Mouse (Mus musculus) midbrain, postnatal 0 days (tissue): ENCODE measurements around the gene Kansl1. TPM values are rescaled to one million over a fixed set of nuclear protein-coding genes. Genes with fewer than 3 reads are reported as not detected.

Experiments used
- ATAC-seq: fragments of 200-750 bp; cut with Nextera tagmentation; 2 replicates; pipeline ENCODE4 v1.8.0; 2017; ENCODE audit warnings: moderate number of reproducible peaks, mild to moderate bottlenecking, moderate TSS enrichment, moderate library complexity; ENCODE audit not compliant: low FRiP score
- DNase-seq: peaks from one replicate; pipeline ENCODE4 v3.0.0-alpha.2; 2015; ENCODE audit warnings: low spot score
- H3K27ac ChIP-seq: fragments of 300-500 bp; sonication (generic); 2 replicates; pipeline ENCODE4 v1.5.1; 2014; ENCODE audit warnings: low read depth, mild to moderate bottlenecking, low read length, mixed read lengths
- H3K27me3 ChIP-seq: fragments of 300-500 bp; sonication (generic); 2 replicates; pipeline ENCODE4 v1.6.1; 2014; ENCODE audit warnings: low read length, control low read depth, mixed read lengths; ENCODE audit not compliant: insufficient read depth
- H3K36me3 ChIP-seq: fragments of 300-500 bp; sonication (generic); 2 replicates; pipeline ENCODE4 v1.6.1; 2014; ENCODE audit warnings: low read length, control low read depth, mixed read lengths; ENCODE audit not compliant: insufficient read depth
- H3K4me1 ChIP-seq: fragments of 300-500 bp; sonication (generic); 2 replicates; pipeline ENCODE4 v1.6.1; 2014; ENCODE audit warnings: mild to moderate bottlenecking, control low read depth, antibody characterized with exemption, low read length, mixed read lengths; ENCODE audit not compliant: insufficient read depth
- H3K4me2 ChIP-seq: fragments of 300-500 bp; sonication (generic); 2 replicates; pipeline ENCODE4 v1.6.1; 2014; ENCODE audit warnings: low read depth, mild to moderate bottlenecking, low read length, mixed read lengths; ENCODE audit not compliant: poor library complexity, severe bottlenecking
- H3K4me3 ChIP-seq: fragments of 300-500 bp; sonication (generic); 2 replicates; pipeline ENCODE4 v1.5.1; 2014; ENCODE audit warnings: low read depth, mild to moderate bottlenecking, low read length, moderate library complexity
- H3K9ac ChIP-seq: fragments of 300-500 bp; sonication (generic); replicated peaks from 2 replicates; pipeline ENCODE4 v1.6.1; 2014; ENCODE audit warnings: mild to moderate bottlenecking, low read length, moderate library complexity, mixed read lengths; ENCODE audit not compliant: poor library complexity, severe bottlenecking
- H3K9me3 ChIP-seq: fragments of 300-500 bp; sonication (generic); 2 replicates; pipeline ENCODE4 v1.6.1; 2016; ENCODE audit warnings: low read length, control low read depth
- CTCF ChIP-seq: IDR thresholded peaks from 2 replicates; pipeline ENCODE4 v1.5.1; 2016; ENCODE audit warnings: antibody characterized with exemption, mild to moderate bottlenecking
- WGBS: fragments of 180-500 bp; shearing (Covaris S2); extraction: QIAGEN DNeasy Blood & Tissue Kit; methylation state at CpG from one replicate; pipeline ENCODE4 v1.1.7; 2014; 5-methylcytosine and 5-hydroxymethylcytosine counted together
- polyA plus RNA-seq: library from polyadenylated mRNA; unstranded; fragments of >200 nt; fragmentation: Nextera tagmentation; extraction: Ambion mirVana; gene quantifications from 2 replicates; pipeline ENCODE4 v1.2.1, GENCODE M21; 2015
- total RNA-seq: library from RNA; depleted of rRNA; stranded (reverse); fragments of >200 nt; gene quantifications from 2 replicates; pipeline ENCODE4 v1.2.3, GENCODE M21; 2014

Kansl1 gene
- total and polyA plus RNA-seq, 2 experiments from 2014 or later = 22.0 to 82.3 TPM

DNA sequence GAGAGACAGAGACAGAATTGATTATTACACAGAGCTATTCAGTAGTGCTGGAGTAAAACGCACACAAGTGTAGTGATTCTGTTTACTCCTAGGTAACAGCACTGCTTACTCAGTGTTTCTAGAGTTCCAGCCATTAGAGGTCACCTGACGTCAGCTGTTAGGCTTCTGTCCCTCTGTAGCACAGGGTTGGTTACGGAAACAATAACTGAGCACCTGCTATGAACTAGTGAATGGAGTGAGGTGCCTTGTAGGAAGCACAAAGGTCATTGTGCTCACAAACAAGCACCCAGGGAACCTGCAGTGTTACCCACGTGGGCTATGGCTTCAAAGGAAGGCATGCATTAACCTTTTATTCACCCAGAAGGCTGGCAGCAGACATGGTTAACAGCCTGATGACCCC, 10.8 kb upstream of the Kansl1 start:
- 68% methylated on average over 4 of the region's 4 CpGs for WGBS
- DNase-seq = no peak

DNA sequence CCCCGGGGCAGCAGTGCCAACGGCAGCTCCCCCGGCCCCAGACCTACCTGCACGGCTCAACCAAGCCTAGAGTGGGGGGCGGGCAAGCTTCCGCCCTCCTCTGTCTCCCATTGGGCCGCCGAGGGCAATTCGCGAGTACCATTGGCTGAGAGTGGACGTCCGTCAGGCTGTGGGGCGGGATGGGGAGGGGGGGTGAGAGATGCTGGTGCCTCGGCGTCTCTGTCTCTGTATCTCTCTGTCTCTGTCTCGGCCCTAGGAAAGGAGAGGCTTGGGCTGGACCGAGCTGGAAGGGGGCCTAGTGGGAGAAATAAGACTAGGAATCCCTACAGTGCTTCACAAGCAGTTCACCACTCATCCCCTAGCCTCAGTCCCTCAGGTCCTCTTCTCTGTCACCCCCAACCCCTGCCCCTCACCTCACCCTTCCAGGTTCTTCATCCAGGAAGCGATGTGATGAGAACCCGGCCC, 742 bp upstream of the Kansl1 start:
- no peaks in the 10 kb centered on the region for H3K27me3 ChIP-seq
- peak overlapping the region; percentile 86 for H3K4me2 ChIP-seq
- H3K27ac ChIP-seq = peak overlapping the region; percentile 74
- peak overlapping the region; percentile 97 for H3K4me3 ChIP-seq
- TF ChIP-seq CTCF = no peak
- DNase-seq (peak; percentile 95), ATAC-seq (peak; percentile 100)
- no peaks in the 10 kb centered on the region for H3K9me3 ChIP-seq
- 2% methylated on average over 14 of the region's 19 CpGs for WGBS
- H3K4me1 ChIP-seq = peaks cover 4% of the 10 kb centered on the region
- H3K36me3 ChIP-seq = no peaks in the 10 kb centered on the region
- peak overlapping the region; percentile 96 for H3K9ac ChIP-seq

More for the DNA sequence above, 10.8 kb upstream of the Kansl1 start:
- no peaks in the 10 kb centered on the region for H3K9me3 ChIP-seq
- ATAC-seq = no peak
- H3K9ac ChIP-seq = no peak overlapping the region
- no peak for TF ChIP-seq CTCF
- H3K36me3 ChIP-seq = no peaks in the 10 kb centered on the region
- no peaks in the 10 kb centered on the region for H3K27me3 ChIP-seq
- no peak overlapping the region for H3K27ac ChIP-seq
- no peak overlapping the region for H3K4me2 ChIP-seq
- H3K4me1 ChIP-seq = no peaks in the 10 kb centered on the region
- no peak overlapping the region for H3K4me3 ChIP-seq

DNA sequence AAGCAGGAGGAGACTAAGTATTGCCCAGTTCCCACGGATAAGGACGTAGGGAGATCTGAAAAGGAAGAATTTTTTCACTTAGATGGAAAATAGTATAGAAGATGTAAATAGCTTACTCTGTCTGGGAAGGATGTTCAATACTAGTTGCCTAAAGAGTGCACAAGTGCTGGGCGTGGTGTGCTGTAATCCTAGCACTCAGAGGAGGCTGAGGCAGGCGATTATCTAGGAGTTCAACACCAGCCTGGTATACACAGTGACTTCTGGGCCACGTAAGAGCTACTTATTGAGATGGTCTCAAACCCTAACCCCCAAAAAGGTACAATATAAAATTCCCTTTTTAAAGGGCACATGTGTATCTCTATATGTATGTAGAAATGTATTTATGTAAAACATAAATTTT, 963 bp downstream of the Kansl1 start:
- DNase-seq = no peak
- Histone ChIP-seq H3K4me1 (peaks cover 4% of the 10 kb centered on the region), H3K9ac (no peak overlapping the region), H3K9me3 (no peaks in the 10 kb centered on the region), H3K27ac (no peak overlapping the region), H3K4me2 (peak overlapping the region; percentile 29; the same call in 1 of the 2 replicates), H3K36me3 (no peaks in the 10 kb centered on the region), H3K27me3 (no peaks in the 10 kb centered on the region), H3K4me3 (no peak overlapping the region)
- 78% methylated on average over 5 of the region's 5 CpGs for WGBS
- no peak for ATAC-seq
- no peak for TF ChIP-seq CTCF

DNA sequence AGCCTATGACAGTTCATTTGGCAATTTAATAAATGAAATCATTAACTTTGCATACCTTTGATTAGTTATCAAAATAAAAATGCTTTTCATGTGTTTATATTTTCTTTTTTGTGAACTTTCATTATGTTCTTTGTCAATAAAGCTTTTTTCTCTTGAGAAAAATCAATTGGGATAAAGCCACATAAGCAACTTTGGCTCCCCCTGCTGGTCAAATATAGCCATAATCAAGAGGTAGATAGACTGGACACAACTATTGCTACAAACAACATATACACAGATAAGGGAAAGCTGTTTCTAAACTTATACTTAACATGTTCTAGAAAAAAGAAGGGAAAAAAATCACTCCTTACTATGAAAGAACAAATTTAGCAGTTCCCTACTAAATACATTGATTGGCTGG, 7.1 kb downstream of the Kansl1 start:
- no peaks in the 10 kb centered on the region for H3K9me3 ChIP-seq
- H3K4me2 ChIP-seq = no peak overlapping the region
- H3K4me1 ChIP-seq = no peaks in the 10 kb centered on the region
- no peak overlapping the region for H3K27ac ChIP-seq
- DNase-seq (peak; percentile 90), ATAC-seq (no peak)
- no peaks in the 10 kb centered on the region for H3K36me3 ChIP-seq
- H3K9ac ChIP-seq = no peak overlapping the region
- peak; percentile 90 for TF ChIP-seq CTCF
- H3K27me3 ChIP-seq = no peaks in the 10 kb centered on the region
- H3K4me3 ChIP-seq = no peak overlapping the region

DNA sequence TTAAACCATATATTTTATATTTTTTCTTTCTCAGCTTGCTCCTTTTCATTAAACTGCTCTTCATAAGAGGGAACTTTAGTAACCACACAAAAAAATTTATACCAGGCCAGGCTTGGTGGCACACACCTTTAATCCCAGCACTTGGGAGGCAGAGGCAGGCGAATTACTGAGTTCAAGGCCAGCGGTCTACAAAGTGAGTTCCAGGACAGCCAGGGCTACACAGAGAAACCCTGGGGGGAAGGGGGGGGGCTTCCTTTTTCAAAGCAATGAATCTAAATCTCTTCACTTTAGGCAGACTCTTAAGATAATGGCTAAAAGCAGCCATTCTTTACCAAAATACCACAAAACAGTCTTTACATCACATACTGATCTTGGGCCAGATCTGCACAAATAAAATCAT, 9.0 kb downstream of the Kansl1 start:
- no peaks in the 10 kb centered on the region for H3K4me1 ChIP-seq
- H3K4me2 ChIP-seq = no peak overlapping the region
- no peak overlapping the region for H3K27ac ChIP-seq
- no peaks in the 10 kb centered on the region for H3K9me3 ChIP-seq
- no peak for TF ChIP-seq CTCF
- no peak overlapping the region for H3K9ac ChIP-seq
- H3K4me3 ChIP-seq = no peak overlapping the region
- no peaks in the 10 kb centered on the region for H3K36me3 ChIP-seq
- no peaks in the 10 kb centered on the region for H3K27me3 ChIP-seq
- ATAC-seq = no peak
- DNase-seq = no peak
- 100% methylated on average over 2 of the region's 2 CpGs for WGBS

DNA sequence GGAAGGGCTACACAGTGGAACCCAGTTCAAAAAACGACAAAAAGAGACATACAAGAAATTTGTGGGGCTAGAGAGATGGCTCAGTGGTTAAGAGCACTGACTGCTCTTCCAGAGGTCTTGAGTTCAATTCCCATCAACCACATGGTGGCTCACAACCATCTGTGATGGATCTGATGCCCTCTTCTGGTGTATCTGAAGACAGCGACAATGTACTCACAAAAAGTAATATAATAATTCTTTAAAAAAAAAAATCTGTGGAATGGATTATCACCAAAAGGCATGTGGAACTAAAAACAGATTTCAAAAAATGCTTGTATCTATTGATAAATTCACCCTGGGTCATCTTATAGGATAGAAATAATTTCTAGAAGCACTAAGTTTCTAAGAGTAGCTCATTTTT, 10.2 kb downstream of the Kansl1 start:
- no peak for ATAC-seq

More for the DNA sequence above, 10.2 kb downstream of the Kansl1 start:
- Histone ChIP-seq H3K4me1 (no peaks in the 10 kb centered on the region), H3K36me3 (no peaks in the 10 kb centered on the region), H3K27ac (no peak overlapping the region), H3K9ac (no peak overlapping the region), H3K4me3 (no peak overlapping the region), H3K27me3 (no peaks in the 10 kb centered on the region), H3K9me3 (no peaks in the 10 kb centered on the region), H3K4me2 (no peak overlapping the region)
- DNase-seq = no peak
- WGBS = 80% methylated on average over 2 of the region's 2 CpGs
- TF ChIP-seq CTCF = no peak; the same call in 1 of the 2 replicates
